Mouse (Mus musculus): ENCODE data around the gene Lrp2.

- no peak for TF ChIP-seq CHD2 (IDR thresholded peaks at IDR 0.05; ENCODE audit: low read depth, low read length)
- TF ChIP-seq MAFK (IDR thresholded peaks at IDR 0.05; ENCODE audit: insufficient read depth, low read depth, low read length) = no peak
- TF ChIP-seq ZNF384 (IDR thresholded peaks at IDR 0.05; ENCODE audit: low read depth, low read length) = no peak
These were observed 184.0 kb downstream of the Lrp2 start for GRCm38 (mm10) chr2:69401891-69402290.
